Mouse (Mus musculus) CH12.LX (cell line): Measurements from ENCODE around the gene Fam72a.

ENCODE experiments used
- CTCF ChIP-seq, 2 experiments: IDR thresholded peaks in 1 of 2; conservative IDR thresholded peaks in 1 of 2; 2 replicates each; pipeline ENCODE4 v1.5.1; 2011 to 2012; ENCODE audit warnings: low read depth in 2 of 2, low read length in 2 of 2, improper control_type of control experiment in 1 of 2, inconsistent platforms in 1 of 2, mild to moderate bottlenecking in 1 of 2, moderate library complexity in 1 of 2
- E2F4 ChIP-seq: IDR thresholded peaks from 2 replicates; pipeline ENCODE4 v1.6.1; 2011; ENCODE audit warnings: low read depth, low read length, improper control_type of control experiment; ENCODE audit not compliant: insufficient replicate concordance
- EP300 ChIP-seq: IDR thresholded peaks from 2 replicates; pipeline ENCODE4 v1.6.1; 2011; ENCODE audit warnings: low read length, improper control_type of control experiment
- MEF2A ChIP-seq: IDR thresholded peaks from 2 replicates; pipeline ENCODE4 v1.6.1; 2014; ENCODE audit warnings: low read depth, mild to moderate bottlenecking, inconsistent platforms, low read length, improper control_type of control experiment, borderline replicate concordance
- NELFE ChIP-seq: IDR thresholded peaks from 2 replicates; pipeline ENCODE4 v1.6.1; 2011; ENCODE audit warnings: low read depth, low read length, improper control_type of control experiment
- SMC3 ChIP-seq: IDR thresholded peaks from 2 replicates; pipeline ENCODE4 v1.6.1; 2011; ENCODE audit warnings: low read depth, low read length, improper control_type of control experiment
- TCF12 ChIP-seq: IDR thresholded peaks from 2 replicates; pipeline ENCODE4 v1.6.1; 2014; ENCODE audit warnings: low read depth, mild to moderate bottlenecking, inconsistent platforms, low read length, improper control_type of control experiment

DNA sequence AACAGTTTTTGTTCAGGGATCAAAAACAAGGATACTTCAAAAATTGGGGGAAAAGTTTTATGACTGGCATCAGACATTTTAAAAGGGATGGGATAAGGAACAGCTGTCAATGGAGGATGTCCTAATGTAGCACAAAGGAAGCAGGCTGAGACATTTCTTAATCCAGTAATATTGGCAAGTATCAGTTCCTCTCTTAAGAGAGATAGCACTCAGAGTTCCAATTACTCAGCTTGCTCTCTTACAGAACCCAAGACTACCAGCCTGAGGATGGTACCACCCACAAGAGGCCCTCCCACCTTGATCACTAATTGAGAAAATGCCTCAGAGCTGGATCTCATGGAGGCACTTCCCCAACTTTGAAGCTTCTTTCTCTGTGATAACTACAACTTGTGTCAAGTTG, 32.8 kb downstream of the Fam72a start:
- no peak for TF ChIP-seq CTCF (conservative IDR thresholded peaks at IDR 0.05 in 1 of 2, IDR thresholded peaks at IDR 0.05 in 1 of 2; ENCODE audit: low read depth in 2 of 2, low read length in 2 of 2)
- no peak for TF ChIP-seq SMC3
- no peak for TF ChIP-seq TCF12
- TF ChIP-seq NELFE: no peak
- no peak for TF ChIP-seq E2F4
- TF ChIP-seq MEF2A: no peak
- no peak for TF ChIP-seq EP300
